Mouse (Mus musculus) embryo, embryonic 11.5 days (tissue): ENCODE data around the gene Cdc42.

Experiments
- DNase-seq: peaks from one replicate; pipeline ENCODE4 v3.0.0-alpha.2; 2012; ENCODE audit warnings: low read depth, low spot score

Cdc42 gene

DNA sequence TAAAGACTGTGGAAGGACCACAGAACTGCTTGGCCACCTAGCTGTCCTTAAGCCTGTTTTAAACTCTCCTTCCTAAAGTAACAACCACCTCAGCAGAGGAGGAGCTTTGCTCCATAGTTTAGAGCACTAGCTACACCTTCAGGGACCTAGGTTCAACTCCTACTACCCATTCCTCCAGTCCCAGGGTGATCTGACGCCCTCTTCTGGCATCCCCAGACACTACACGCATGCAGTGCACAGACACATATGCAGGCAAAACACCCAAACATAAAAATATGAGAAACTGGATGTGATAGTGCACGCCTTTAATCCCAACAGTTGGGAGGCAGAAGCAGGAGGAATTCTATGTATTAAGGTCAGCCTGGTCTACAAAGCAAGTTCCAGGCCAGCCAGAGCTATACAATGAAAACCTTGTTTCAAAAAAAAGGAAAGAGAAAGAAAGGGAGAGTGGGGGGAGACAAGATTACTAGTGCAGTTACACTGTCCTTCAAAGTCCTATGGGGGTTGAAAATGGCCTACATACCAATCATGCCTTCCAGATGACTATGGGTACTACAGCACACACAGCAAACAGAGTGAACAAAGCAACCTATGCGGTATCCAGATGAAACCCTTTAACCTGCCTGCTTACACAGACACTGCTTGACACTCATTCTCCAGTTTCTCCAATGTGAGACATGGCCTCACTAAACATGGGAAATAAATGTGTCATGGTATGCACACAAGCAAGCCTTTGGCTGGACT, 41.3 kb downstream of the Cdc42 start:
- no peak for DNase-seq

DNA sequence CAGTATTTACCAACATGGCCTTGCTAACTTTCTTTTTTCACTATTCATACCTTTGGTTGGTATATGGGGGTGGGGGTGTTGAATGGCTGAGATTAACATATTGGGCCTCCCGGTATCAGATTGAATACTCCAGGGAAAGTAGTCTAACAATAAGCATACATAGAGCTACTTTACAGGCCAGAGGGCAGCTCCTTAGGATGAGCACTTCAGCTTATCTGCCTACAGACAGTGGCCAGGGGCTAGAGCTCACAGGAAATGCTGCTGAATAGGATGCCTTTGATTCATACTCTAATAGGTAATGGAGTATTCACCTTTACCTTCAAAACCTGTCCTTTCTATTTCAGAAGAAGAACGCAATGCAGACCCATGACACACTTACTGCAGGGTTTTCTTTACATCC, 42.5 kb downstream of the Cdc42 start:
- no peak for DNase-seq

DNA sequence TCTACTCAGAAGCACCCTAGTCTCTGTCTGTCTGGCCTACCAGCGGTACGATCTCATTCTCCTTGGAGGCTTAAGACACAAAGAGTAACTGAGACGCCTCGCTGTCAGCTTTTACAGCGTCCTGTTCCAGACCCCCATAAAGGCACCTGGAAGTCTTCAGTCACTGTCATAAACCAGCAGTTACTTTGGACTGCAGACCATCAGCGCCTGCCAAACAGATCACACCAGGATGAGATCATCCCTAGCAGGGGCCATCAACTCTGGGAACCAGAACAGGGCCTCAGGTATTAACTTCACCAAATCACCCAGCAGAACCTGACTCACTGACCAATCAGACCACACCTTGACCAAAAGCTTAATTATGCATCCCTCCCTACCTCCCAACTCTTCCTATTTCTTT, 43.0 kb downstream of the Cdc42 start:
- DNase-seq = no peak

DNA sequence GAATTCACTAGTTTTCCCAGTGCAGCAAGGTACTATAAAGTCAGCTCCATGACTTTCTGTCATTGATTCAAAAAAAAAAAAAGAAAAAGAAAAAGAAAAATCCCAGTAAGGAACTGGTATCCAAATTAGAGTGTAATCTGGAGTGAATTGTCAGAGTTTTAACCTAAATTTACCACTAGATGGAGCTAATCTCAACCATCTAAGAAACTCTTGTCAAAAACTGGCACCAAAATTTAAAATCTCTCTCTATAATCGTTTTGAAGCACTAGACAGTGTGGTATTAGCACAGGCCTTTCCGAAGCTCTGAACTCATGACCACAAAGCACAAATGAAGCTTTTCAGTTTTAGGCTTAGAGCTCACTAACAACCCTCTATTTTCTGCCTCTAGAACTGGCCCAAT, 44.0 kb downstream of the Cdc42 start:
- DNase-seq = no peak

DNA sequence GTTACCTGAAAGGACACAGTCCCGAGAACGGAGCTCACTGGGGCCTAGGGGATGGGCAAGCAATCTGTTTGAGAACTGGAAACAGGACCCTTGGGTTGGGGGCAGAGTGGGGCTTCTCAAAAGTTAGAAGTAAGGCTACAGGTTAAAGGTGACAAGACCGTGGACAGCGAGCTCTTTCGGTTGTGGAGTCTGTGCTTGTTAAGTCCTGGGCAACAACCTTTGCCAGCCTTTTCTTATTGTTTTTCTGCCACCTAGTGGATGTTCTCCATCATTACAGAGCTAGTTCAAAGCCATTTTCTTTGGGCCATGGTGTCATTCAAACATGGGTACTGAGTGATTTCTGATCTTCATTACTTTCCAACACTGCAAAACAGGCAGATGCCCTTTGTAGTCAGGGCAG, 49.1 kb downstream of the Cdc42 start:
- peak; percentile 38 for DNase-seq

DNA sequence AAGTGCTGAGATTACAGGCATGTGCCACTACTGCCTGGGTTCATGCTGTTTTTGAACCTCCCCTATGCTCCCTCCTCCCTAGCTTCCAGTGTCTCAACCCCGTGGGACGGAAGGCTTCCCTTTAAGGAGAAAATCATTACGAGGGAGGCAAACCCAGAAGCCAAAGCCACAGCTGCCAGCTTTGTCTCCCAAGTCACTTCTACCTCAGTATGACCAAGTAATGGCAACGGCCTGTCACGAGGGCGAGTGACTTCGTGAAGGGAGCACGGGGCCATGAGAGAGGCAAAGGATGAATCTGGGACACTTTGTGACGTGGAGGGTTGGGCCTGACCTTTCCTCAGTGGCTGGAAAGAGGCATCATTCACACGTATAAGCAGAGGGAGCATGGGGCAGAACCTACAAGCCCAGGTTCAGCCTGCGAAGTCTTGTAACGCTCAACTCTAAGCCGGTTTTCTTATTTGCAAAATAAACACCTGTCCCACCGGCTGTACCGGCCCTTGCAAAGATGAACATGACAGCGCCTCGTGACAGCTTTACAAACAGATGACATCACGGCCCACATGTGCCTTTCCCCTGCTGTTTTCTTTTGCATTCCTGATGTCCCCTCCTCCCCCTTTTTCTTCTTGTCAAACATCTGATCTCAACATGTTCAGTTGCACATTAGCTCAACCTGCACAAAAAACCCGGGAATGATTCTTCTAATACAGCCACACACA, 50.4 kb downstream of the Cdc42 start:
- no peak for DNase-seq

DNA sequence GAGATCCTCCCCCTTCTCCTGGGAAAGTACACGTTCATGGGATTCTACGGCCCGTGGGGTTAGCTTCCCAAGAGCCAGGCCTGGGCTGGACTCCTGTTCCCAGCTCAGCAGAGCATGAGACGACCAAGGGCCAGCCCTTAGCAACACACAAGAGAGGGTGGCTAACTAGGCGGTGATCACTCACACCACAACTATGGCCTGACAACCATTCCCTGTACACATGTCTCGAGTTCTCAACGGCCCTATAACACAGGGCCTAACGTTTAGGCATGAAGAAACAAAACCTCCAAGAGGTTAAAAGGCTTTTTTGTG, 51.0 kb downstream of the Cdc42 start:
- no peak for DNase-seq

DNA sequence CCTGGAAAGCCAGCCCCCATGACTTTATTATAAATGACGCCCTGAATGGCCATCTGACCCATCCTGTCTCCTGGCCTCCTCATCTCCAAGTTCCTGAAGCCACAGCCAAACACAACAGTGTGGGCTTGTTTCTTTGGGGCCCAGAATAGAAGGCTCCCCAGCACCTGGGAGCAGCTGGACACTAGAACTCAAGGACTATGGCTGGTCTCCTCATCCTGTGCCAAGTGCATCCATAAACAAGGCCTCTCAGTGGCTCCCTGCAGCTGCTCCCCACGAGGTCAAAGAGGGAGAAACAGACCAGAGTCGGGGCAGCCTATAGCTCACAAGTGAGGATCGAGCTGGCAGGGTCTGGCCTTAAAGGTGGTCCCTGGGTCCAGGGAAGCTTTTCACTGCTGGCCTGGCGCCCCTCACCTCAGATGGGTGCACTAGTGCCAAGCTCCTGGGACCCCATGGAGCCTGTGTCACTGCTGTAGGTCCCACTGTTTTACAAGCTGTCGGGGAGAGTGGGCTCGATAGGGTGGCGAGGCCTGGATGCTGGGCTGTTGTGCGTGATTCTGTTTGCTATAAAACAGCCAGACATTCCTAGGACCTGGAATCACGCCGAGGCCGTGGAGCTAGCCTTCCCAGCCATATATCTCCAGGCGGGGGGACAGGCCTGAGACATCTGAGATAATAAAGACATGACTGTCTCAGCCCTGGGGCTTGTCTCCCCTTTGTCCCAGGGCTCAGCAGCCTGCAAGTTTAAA, 51.5 kb downstream of the Cdc42 start:
- no peak for DNase-seq

DNA sequence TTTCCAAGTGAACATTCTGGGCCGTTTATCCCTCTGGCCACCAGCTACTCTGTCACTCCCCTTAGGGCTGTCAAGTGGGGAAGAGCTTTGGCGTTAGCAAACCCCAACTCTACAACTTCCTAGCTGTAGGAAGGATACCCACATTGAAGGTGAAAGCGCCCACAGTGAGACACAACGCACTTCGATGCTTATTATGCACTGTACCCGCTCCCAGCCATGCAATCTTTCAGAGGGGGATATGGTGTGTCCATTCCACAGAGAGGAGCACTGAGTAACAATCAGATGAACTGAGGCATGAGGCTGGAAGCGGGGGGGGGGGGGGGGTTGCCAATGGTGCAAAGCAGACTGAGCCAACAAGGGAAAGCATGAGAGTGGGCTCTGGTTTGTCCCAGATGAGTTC, 52.5 kb downstream of the Cdc42 start:
- no peak for DNase-seq

DNA sequence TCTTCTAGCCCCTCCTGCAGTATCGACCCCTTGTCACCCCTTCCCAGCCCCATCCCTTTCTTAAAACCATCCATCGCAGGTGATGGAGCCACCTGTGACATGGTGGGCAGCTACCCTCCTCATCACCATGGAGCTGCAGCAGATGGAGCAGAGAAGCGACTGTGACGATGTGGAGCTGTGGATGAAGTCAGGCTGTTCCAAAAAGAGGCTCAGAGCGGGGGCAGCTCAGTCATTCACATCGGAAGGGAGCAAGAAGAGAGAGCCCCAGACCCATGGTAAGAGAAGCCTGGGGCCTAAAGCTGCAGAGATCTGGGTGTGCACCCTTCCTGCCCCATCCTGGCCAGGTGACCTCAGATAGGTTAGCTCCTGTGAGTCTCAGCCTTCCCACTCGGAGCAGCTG, 53.4 kb downstream of the Cdc42 start:
- no peak for DNase-seq

DNA sequence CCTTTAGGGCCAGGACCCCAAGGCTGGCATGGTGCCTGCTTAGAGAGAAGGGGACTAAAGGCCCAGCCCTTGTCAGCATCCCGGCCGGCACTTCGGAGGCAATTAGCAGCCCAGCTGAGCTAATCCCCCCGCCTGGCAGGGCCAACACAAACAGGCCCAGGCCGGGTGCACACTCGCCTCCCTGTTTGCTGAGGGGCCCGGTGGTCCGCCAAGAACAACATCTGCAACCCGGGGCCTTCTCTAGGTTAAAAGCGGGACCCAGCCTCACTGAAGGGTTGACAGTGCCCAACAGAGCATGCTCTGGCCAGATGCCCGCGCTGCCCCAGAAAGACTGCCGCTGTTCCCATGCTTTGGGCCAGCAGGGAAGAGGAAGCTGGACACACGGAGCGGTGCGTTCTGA, 55.9 kb downstream of the Cdc42 start:
- DNase-seq = no peak

DNA sequence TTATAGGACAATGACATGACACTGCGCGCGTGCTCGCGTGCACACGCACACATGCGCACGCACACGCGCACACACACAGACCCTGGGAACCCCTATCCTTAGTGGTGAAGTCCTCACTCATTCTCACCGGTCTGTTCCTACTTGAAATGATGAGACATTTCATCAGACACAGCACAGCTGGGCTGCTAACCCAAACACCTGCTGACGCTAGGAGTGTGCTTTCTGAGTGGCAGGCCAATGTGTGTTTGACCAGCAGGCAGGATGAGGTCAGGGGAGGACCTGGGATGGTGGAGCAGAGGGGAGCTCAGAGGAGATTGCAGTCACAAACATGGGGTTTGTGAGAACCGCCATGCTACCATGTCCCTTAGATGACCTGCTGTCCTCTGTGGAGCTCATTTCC, 57.3 kb downstream of the Cdc42 start:
- DNase-seq = no peak

DNA sequence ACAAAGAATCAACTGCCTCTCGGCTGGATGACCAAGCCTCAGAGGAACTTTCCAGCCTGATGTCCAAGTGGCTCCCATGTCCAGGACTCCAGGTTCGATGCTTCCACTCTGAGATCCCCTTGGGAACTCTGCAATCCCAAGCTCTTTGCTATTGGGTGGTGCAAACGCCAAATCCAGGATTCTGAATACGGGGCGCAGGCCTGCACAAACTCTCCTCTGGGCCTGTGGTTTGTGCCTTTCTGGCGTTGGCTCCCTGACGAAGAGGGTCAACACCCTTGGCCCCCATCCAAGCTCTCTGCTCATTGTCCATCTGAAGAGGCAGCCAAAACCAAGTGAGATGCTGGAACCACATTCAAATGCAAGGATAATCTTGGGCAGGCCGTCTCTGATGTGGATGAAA, 59.1 kb downstream of the Cdc42 start:
- no peak for DNase-seq

DNA sequence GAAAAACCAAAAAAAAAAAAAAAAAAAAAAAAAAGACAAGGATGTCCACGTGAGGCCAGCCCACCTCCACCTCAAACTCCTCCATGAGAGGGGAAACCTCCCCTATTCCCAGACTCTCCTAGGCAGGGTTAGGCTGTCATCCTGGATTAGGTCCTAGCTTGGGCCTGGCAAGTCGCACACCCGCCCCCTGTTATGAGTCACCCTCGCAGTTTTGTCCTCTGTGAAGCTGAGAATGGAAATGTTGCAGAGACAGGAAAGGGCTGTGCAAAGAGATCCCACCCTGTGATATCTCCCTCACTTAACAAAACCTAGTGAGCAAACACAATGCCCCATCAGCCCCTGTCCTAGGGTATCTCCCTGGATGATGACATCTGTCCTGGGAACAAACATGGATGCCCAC, 59.9 kb downstream of the Cdc42 start:
- no peak for DNase-seq

DNA sequence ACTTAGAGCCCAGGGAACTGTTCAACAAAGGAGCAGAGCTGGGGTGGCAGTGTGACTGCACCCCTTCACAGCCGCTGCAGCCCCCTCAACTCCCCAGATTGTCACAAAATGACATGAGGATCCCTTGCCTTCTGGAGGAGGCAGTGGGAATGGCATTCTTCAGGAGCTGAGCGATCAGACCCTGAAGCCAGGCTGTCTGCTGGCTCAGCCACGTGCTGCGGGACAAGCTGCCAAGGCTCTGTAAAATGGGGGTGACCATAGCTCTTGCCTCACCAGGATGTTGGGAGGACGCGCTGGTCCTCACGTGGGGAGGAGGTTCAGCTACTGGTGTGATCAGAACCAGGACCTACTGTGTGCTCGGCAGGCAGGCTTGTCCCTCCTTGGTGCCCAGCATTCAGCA, 62.6 kb downstream of the Cdc42 start:
- DNase-seq = no peak

DNA sequence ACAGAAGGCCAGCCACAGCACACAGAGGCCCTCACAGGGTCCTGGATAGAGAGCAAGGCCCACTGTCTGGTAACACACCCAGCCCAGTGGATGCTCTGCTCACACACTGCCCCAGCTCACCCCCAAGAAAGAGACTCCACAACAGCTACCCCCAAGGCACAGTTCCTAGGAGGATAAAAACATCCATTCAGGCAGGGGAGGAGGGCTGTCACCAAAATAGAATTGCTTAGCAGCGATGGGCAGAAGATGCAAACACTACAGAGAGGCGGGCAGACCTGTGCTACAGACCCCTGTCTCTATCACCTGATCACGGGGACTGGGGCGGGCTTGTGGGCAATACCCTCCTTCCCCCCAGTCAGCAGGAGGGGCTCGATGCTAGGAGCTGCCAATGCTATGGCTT, 63.0 kb downstream of the Cdc42 start:
- no peak for DNase-seq

DNA sequence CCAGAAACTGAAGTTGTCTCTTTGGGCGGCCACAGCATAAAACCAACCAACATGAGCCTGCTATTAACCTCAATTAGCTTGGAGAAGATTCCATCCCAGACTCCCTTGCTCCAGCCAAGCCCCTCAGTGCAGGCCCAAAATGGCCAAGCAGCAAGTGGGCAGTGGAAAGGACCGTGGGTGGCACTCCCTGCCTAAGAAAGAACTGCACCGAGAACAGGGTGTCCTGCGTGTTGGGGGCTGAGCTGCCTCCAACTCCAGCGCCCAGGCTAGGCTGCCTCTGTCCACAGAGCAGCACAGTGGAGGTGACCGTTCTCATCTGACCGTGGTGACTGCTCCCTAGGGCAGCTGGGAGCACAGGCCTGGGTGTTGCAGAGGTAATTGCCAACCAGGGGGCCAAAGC, 63.5 kb downstream of the Cdc42 start:
- DNase-seq = no peak

DNA sequence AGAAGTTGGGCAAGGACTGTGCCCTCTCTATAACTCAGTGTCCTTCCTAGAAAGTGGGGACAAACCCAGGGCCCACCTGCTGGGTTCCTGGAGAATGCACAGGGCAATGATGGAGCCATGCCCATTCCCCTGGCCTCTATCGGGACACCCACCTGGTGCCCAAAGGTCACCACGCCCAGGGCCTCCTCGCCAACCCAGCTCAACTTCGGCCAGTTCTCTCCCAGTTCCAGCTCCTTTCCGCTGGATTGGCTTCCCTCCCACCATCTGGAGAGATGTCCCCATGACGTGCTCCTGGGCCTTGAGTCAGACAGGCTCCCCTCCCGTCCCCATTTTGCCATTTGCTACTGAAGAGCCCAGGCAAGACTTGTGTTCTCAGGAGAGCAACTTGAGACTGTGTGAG, 64.9 kb downstream of the Cdc42 start:
- DNase-seq = no peak

DNA sequence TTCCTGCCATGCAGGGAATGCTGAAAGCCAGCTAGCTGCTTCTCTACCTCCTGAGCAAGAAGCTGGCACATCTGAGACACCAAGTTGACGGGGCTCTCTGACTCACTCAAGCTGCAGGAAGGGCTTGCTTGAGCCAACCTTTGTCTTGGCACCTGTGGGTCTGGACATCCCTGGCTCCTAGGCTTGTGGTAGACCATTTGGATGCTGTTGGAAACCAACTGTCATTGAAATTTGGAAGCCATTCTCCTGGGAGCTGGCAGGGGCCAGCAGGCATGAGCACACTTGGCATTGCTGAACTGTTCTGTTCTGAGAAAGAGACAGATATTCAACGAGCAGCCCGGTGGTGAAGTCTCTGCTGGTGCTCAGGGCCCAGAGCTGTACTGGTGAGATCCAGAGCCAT, 67.3 kb downstream of the Cdc42 start:
- DNase-seq = no peak

DNA sequence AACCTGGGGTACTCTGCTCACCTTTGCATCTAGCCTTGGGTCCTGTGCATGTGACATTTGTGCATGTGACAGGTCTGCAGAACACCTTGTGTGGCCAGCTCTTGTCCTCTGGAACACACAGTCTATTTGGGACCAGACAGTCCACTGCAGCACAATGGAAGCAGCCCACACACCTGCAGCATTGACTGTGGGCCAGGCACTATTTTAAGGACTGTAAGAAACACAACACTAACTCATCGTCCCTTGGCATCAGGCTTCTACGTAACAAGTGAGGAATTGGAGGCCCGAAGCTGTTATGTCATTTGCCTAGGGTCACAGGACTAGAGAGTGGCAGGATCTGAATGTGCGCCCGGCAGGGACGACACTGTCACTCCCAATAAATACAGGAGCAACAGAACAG, 67.8 kb downstream of the Cdc42 start:
- no peak for DNase-seq

DNA sequence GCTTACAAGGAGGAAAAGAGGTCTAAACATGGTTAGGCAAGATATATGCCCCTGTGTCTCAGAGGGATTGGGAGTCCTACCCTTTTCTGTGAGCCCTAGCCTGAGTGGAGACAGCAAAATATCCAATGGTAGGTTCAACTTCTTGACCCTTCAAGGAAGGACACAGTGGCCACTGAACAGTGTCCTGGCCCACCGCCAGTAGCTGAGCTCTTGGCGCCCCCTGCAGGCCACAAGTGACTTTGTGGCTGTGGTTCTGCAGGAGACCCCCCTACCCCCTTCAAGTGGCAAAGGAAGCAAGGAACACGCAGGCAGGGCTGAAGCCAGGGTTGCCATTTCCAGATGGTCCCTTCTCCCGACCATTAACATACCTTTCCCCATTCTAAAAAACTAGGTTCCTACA, 69.7 kb downstream of the Cdc42 start:
- peak; percentile 54 for DNase-seq

DNA sequence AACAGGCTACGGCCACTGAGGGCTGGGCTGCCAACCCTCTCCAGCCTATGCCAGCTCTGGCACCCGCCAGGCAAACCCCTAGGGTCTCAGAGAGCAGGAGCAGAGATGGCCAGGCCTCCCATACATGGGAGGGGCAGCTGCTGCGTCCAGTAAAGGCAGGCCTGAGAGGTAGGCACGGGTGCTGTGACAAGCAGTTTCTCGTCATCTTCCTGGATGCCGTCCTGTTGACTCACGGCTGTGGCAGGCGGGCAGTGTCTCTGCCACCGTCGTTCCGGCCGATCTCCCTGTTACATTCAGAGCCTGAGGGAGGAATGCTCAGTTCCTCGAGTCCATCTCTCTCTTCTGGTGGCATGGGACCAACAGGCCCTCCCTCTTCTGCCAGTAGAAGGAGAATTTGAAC, 70.3 kb downstream of the Cdc42 start:
- no peak for DNase-seq

DNA sequence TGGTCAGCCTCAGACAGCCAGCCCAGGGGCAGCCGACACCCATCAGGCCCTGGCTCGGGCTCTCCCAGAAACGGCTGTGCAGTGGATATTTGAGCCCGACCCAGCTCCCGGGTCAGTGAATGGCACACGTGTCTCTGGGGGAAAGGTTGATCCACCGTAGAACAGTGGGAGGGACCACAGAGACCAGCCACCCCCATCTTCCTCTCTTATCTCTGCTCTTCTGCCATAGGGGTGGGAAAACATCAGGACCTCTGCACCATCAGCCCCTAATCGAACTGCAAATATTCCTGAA, 70.9 kb downstream of the Cdc42 start:
- no peak for DNase-seq
